Mouse (Mus musculus): ENCODE data around the gene Cep112. TPM values are rescaled to one million over a fixed set of nuclear protein-coding genes. Genes with fewer than 3 reads are reported as not detected.

Gene Cep112
- total and polyA plus RNA-seq, 2 experiments from 2014 or later = 14.1 to 19.5 TPM

DNA sequence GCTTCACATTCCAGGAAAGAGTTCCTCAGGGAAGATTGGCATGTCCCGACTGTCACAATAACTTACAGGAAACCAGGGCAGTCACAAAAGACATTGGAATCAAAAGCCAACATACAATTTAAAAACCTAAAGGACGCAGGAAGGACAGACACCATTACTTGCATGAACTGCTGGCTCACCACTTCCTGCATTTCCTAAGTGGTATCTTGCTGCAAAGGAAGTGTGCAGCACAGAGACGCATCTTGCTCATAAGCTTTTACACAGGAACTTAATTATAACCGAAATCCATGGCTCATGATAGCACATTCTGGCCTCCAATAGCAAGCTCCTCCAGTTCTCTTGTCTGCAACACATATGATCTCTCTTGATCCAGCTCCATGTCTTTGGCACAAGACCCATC, 271.6 kb downstream of the Cep112 start:
- Histone ChIP-seq H3K27ac (ENCODE audit: low read depth, low read length) (no peak overlapping the region), H3K4me1 (ENCODE audit: insufficient read depth, low read length) (no peaks in the 10 kb centered on the region), H3K4me3 (ENCODE audit: low read depth, low read length) (no peak overlapping the region), H3K4me2 (ENCODE audit: low read depth, low read length, poor library complexity, severe bottlenecking) (no peak overlapping the region), H3K9me3 (ENCODE audit: low read length) (no peaks in the 10 kb centered on the region), H3K9ac (replicated peaks; ENCODE audit: low read length, poor library complexity, severe bottlenecking) (no peak overlapping the region), H3K27me3 (ENCODE audit: insufficient read depth, low read length) (no peaks in the 10 kb centered on the region), H3K36me3 (ENCODE audit: insufficient read depth, low read length) (no peaks in the 10 kb centered on the region)
- ATAC-seq (ENCODE audit: low FRiP score) (no peak), DNase-seq (ENCODE audit: low spot score) (no peak)
- TF ChIP-seq CTCF (IDR thresholded peaks at IDR 0.05) = no peak
- 89% methylated on average over 4 of the region's 4 CpGs for whole genome bisulfite sequencing

GRCm38 (mm10) chr11:108752301-108752700, 327.3 kb downstream of the Cep112 start:
- ATAC-seq (ENCODE audit: low FRiP score) = no peak
- H3K27me3 ChIP-seq (ENCODE audit: insufficient read depth, low read length) = no peaks in the 10 kb centered on the region

DNA sequence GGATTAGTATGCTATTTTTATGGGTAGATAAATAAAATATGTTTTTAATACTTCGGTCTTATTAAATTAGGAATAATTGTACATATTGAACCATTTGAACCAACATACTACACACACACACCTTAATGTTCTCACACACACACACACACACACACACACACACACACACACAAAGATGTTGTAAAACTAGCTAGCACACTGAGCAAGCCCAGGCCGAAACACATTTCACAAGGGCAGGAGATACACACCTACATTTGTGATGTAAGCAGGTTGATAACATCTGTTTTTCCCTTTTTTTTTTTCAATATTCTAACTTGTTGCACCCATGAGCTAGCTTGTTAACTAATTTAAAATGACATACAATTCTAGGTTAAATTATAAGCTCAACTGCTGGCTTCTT, 327.8 kb downstream of the Cep112 start:
- no peaks in the 10 kb centered on the region for H3K36me3 ChIP-seq (ENCODE audit: insufficient read depth, low read length)
- TF ChIP-seq CTCF (IDR thresholded peaks at IDR 0.05) = no peak
- H3K4me2 ChIP-seq (ENCODE audit: low read depth, low read length, poor library complexity, severe bottlenecking) = no peak overlapping the region
- no peaks in the 10 kb centered on the region for H3K9me3 ChIP-seq (ENCODE audit: low read length)
- H3K27me3 ChIP-seq (ENCODE audit: insufficient read depth, low read length) = no peaks in the 10 kb centered on the region
- no peak overlapping the region for H3K9ac ChIP-seq (replicated peaks; ENCODE audit: low read length, poor library complexity, severe bottlenecking)
- 0 out of 2 replicates have a peak, but pooled peaks cover 6% of the 10 kb centered on the region for H3K4me1 ChIP-seq (ENCODE audit: insufficient read depth, low read length)
- ATAC-seq (ENCODE audit: low FRiP score) = no peak
- no peak overlapping the region for H3K4me3 ChIP-seq (ENCODE audit: low read depth, low read length)
- DNase-seq (ENCODE audit: low spot score) = no peak
- no peak overlapping the region for H3K27ac ChIP-seq (ENCODE audit: low read depth, low read length)
- WGBS = 87% methylated on average over 2 of the region's 2 CpGs

More at GRCm38 (mm10) chr11:108752301-108752700, 327.3 kb downstream of the Cep112 start:
- peak; percentile 77 for DNase-seq (ENCODE audit: low spot score)
- Histone ChIP-seq H3K4me1 (ENCODE audit: insufficient read depth, low read length) (0 out of 2 replicates have a peak, but pooled peaks cover 6% of the 10 kb centered on the region), H3K9me3 (ENCODE audit: low read length) (no peaks in the 10 kb centered on the region), H3K27ac (ENCODE audit: low read depth, low read length) (0 out of 2 replicates have a peak overlapping the region, but pooled peaks have one; percentile 9), H3K4me2 (ENCODE audit: low read depth, low read length, poor library complexity, severe bottlenecking) (no peak overlapping the region), H3K9ac (replicated peaks; ENCODE audit: low read length, poor library complexity, severe bottlenecking) (no peak overlapping the region), H3K36me3 (ENCODE audit: insufficient read depth, low read length) (no peaks in the 10 kb centered on the region), H3K4me3 (ENCODE audit: low read depth, low read length) (no peak overlapping the region)
- no peak for TF ChIP-seq CTCF (IDR thresholded peaks at IDR 0.05)
- WGBS = 19% methylated on average over 7 of the region's 7 CpGs

DNA sequence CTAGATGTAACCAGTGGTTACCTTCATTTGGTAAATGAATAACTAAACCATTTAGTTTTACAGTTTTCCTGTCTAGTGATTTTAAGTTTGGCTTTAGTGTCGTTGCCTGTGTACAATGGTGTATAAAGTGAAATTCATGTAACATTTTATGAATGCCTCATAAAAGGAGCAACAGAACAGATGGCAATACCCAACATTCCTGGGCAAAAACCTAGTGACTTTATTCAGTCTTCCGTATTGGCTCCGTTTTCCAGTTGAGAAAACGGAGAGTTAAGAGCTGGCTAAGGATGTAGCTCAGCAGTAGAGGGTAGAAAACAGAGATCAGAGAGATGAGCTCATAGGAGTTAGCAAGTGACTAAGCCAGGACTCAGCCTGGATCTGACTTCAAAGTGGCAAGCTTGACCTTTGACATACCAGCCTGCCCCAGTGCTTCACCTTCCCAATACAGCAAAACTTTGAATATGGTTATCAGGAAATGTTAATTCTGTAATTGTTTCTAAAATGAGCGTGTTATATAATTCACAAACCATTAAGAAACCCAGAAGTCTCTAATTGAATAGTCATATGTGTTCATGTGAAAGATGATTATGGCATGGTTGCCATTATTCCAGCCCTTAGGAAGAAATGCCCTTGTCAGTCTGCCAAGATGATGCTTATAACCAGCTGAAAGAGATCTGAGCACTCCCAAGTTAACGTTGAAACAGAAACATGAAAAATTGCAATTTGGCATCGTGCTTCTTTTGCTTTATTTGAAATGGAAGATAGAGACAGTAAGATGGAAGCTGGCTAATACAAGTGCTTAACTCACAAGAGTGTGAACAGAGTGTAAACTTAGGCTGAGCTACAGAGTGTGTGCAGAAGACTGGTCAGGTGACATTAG, 328.6 kb downstream of the Cep112 start:
- WGBS = 71% methylated on average over 7 of the region's 7 CpGs
- Histone ChIP-seq H3K4me1 (ENCODE audit: insufficient read depth, low read length) (0 out of 2 replicates have a peak, but pooled peaks cover 6% of the 10 kb centered on the region), H3K27ac (ENCODE audit: low read depth, low read length) (no peak overlapping the region), H3K27me3 (ENCODE audit: insufficient read depth, low read length) (no peaks in the 10 kb centered on the region), H3K36me3 (ENCODE audit: insufficient read depth, low read length) (no peaks in the 10 kb centered on the region), H3K9me3 (ENCODE audit: low read length) (no peaks in the 10 kb centered on the region), H3K4me2 (ENCODE audit: low read depth, low read length, poor library complexity, severe bottlenecking) (no peak overlapping the region), H3K4me3 (ENCODE audit: low read depth, low read length) (no peak overlapping the region), H3K9ac (replicated peaks; ENCODE audit: low read length, poor library complexity, severe bottlenecking) (no peak overlapping the region)
- ATAC-seq (ENCODE audit: low FRiP score) = no peak
- peak; percentile 32 for DNase-seq (ENCODE audit: low spot score)
- TF ChIP-seq CTCF (IDR thresholded peaks at IDR 0.05) = no peak

GRCm38 (mm10) chr11:108757211-108757610, 332.2 kb downstream of the Cep112 start:
- no peak for TF ChIP-seq CTCF (IDR thresholded peaks at IDR 0.05)
- Histone ChIP-seq H3K36me3 (ENCODE audit: insufficient read depth, low read length) (peaks cover 3% of the 10 kb centered on the region; the same call in 1 of the 2 replicates), H3K27me3 (ENCODE audit: insufficient read depth, low read length) (no peaks in the 10 kb centered on the region), H3K27ac (ENCODE audit: low read depth, low read length) (no peak overlapping the region), H3K4me3 (ENCODE audit: low read depth, low read length) (no peak overlapping the region), H3K4me1 (ENCODE audit: insufficient read depth, low read length) (0 out of 2 replicates have a peak, but pooled peaks cover 2% of the 10 kb centered on the region), H3K4me2 (ENCODE audit: low read depth, low read length, poor library complexity, severe bottlenecking) (no peak overlapping the region), H3K9ac (replicated peaks; ENCODE audit: low read length, poor library complexity, severe bottlenecking) (no peak overlapping the region), H3K9me3 (ENCODE audit: low read length) (no peaks in the 10 kb centered on the region)
- DNase-seq (ENCODE audit: low spot score) = no peak
- no peak for ATAC-seq (ENCODE audit: low FRiP score)
- 93% methylated on average over 2 of the region's 2 CpGs for WGBS

Measured in midbrain, postnatal 0 days (tissue).